Mouse (Mus musculus) embryonic facial prominence, embryonic 11.5 days (tissue): ENCODE measurements around the gene Thada. TPM values are rescaled to one million over a fixed set of nuclear protein-coding genes. Genes with fewer than 3 reads are reported as not detected.
A peak's percentile ranks its signal among the peaks of the same experiment; 100 is the strongest.

ENCODE experiments used
- ATAC-seq: fragments of 200-750 bp; cut with Nextera tagmentation; replicated peaks from 2 replicates; pipeline ENCODE4 v1.8.0; 2017; ENCODE audit warnings: low read depth; ENCODE audit not compliant: insufficient number of reproducible peaks, low FRiP score, low TSS enrichment
- DNase-seq: peaks from one replicate; pipeline ENCODE4 v3.0.0-alpha.2; 2015; ENCODE audit warnings: low spot score
- H3K27ac ChIP-seq: fragments of 300-500 bp; sonication (generic); replicated peaks from 2 replicates; pipeline ENCODE4 v1.5.1; 2014; ENCODE audit warnings: mild to moderate bottlenecking, low read depth, low read length, control low read depth
- H3K27me3 ChIP-seq: fragments of 300-500 bp; sonication (generic); 2 replicates; pipeline ENCODE4 v1.6.1; 2014; ENCODE audit warnings: mild to moderate bottlenecking, low read length, moderate library complexity, mixed read lengths; ENCODE audit not compliant: control insufficient read depth, insufficient read depth
- H3K36me3 ChIP-seq: fragments of 300-500 bp; sonication (generic); replicated peaks from 2 replicates; pipeline ENCODE4 v1.6.1; 2014; ENCODE audit warnings: low read depth, mild to moderate bottlenecking, low read length, moderate library complexity, mixed read lengths; ENCODE audit not compliant: control insufficient read depth, insufficient read depth
- H3K4me1 ChIP-seq: fragments of 300-500 bp; sonication (generic); 2 replicates; pipeline ENCODE4 v1.6.1; 2014; ENCODE audit warnings: low read length, mixed read lengths; ENCODE audit not compliant: control insufficient read depth, insufficient read depth
- H3K4me2 ChIP-seq: fragments of 300-500 bp; sonication (generic); 2 replicates; pipeline ENCODE4 v1.6.1; 2014; ENCODE audit warnings: low read depth, mild to moderate bottlenecking, control low read depth, low read length, moderate library complexity
- H3K4me3 ChIP-seq: fragments of 300-500 bp; sonication (generic); 2 replicates; pipeline ENCODE4 v1.5.1; 2014; ENCODE audit warnings: low read depth, low read length, control low read depth
- H3K9ac ChIP-seq: fragments of 300-500 bp; sonication (generic); replicated peaks from 2 replicates; pipeline ENCODE4 v1.6.1; 2014; ENCODE audit warnings: mild to moderate bottlenecking, control low read depth, low read length
- H3K9me3 ChIP-seq: fragments of 300-500 bp; sonication (generic); replicated peaks from 2 replicates; pipeline ENCODE4 v1.6.1; 2016; ENCODE audit warnings: mild to moderate bottlenecking, low read length, inconsistent platforms, mixed read lengths; ENCODE audit not compliant: control insufficient read depth
- WGBS: fragments of 180-500 bp; shearing (Covaris S2); extraction: QIAGEN DNeasy Blood & Tissue Kit; methylation state at CpG from one replicate; pipeline ENCODE4 v1.1.7; 2014; 5-methylcytosine and 5-hydroxymethylcytosine counted together
- polyA plus RNA-seq: library from polyadenylated mRNA; unstranded; fragments of >200 nt; fragmentation: Nextera tagmentation; extraction: Ambion mirVana; gene quantifications from 2 replicates; pipeline ENCODE4 v1.2.1, GENCODE M21; 2014

Gene Thada
- polyA plus RNA-seq, 1 experiment from 2014 or later: 8.2 TPM

GRCm38 (mm10) chr17:84181502-84182310 lies 284.3 kb downstream of the Thada start:
- H3K4me2 ChIP-seq: peak overlapping the region; percentile 8; the same call in 1 of the 2 replicates
- H3K4me3 ChIP-seq: no peak overlapping the region
- H3K9ac ChIP-seq: no peak overlapping the region; the same call in none of the 2 replicates
- peak overlapping the region; percentile 83 for H3K27ac ChIP-seq
- no peak for ATAC-seq
- H3K4me1 ChIP-seq: peaks cover 14% of the 10 kb centered on the region
- DNase-seq: no peak
- no peaks in the 10 kb centered on the region for H3K9me3 ChIP-seq
- no peaks in the 10 kb centered on the region for H3K27me3 ChIP-seq
- 65% methylated on average over 18 of the region's 18 CpGs for WGBS
- H3K36me3 ChIP-seq: peaks cover 4% of the 10 kb centered on the region

GRCm38 (mm10) chr17:84180715-84181501 lies 285.1 kb downstream of the Thada start:
- H3K9ac ChIP-seq: no peak overlapping the region
- peaks cover 14% of the 10 kb centered on the region for H3K4me1 ChIP-seq
- ATAC-seq (0 out of 2 replicates have a peak, but pooled peaks have one; percentile 7), DNase-seq (peak; percentile 58)
- peaks cover 4% of the 10 kb centered on the region for H3K36me3 ChIP-seq
- WGBS: 40% methylated on average over 11 of the region's 11 CpGs
- no peak overlapping the region for H3K4me2 ChIP-seq
- H3K27me3 ChIP-seq: no peaks in the 10 kb centered on the region
- no peak overlapping the region for H3K4me3 ChIP-seq
- no peaks in the 10 kb centered on the region for H3K9me3 ChIP-seq
- H3K27ac ChIP-seq: 0 out of 2 replicates have a peak overlapping the region, but pooled peaks have one; percentile 48

GRCm38 (mm10) chr17:84179973-84180365 lies 286.0 kb downstream of the Thada start:
- no peaks in the 10 kb centered on the region for H3K27me3 ChIP-seq
- peaks cover 14% of the 10 kb centered on the region for H3K4me1 ChIP-seq
- no peak overlapping the region for H3K9ac ChIP-seq
- WGBS: 86% methylated on average over 4 of the region's 4 CpGs
- H3K4me3 ChIP-seq: no peak overlapping the region
- DNase-seq (no peak), ATAC-seq (no peak)
- H3K27ac ChIP-seq: no peak overlapping the region
- H3K9me3 ChIP-seq: no peaks in the 10 kb centered on the region
- H3K4me2 ChIP-seq: no peak overlapping the region
- no peaks in the 10 kb centered on the region; the same call in 1 of the 2 replicates for H3K36me3 ChIP-seq

- Histone ChIP-seq H3K9me3 (no peaks in the 10 kb centered on the region), H3K4me2 (no peak overlapping the region), H3K27me3 (no peaks in the 10 kb centered on the region), H3K4me1 (peaks cover 14% of the 10 kb centered on the region), H3K27ac (no peak overlapping the region), H3K9ac (no peak overlapping the region), H3K4me3 (no peak overlapping the region), H3K36me3 (no peaks in the 10 kb centered on the region)
- ATAC-seq: no peak
- WGBS: 87% methylated on average over 17 of the region's 17 CpGs
- DNase-seq: no peak
Observed at GRCm38 (mm10) chr17:84179026-84179972, 286.7 kb downstream of the Thada start.

- Histone ChIP-seq H3K27me3 (no peaks in the 10 kb centered on the region), H3K27ac (no peak overlapping the region), H3K9me3 (no peaks in the 10 kb centered on the region), H3K4me2 (no peak overlapping the region), H3K4me1 (0 out of 2 replicates have a peak, but pooled peaks cover 5% of the 10 kb centered on the region), H3K9ac (no peak overlapping the region), H3K4me3 (no peak overlapping the region), H3K36me3 (no peaks in the 10 kb centered on the region)
- ATAC-seq (no peak), DNase-seq (no peak)
- WGBS: 27% methylated on average over 8 of the region's 8 CpGs
Observed at GRCm38 (mm10) chr17:84177481-84177880, 288.5 kb downstream of the Thada start.

GRCm38 (mm10) chr17:84176446-84176845 lies 289.6 kb downstream of the Thada start:
- Histone ChIP-seq H3K4me1 (0 out of 2 replicates have a peak, but pooled peaks cover 3% of the 10 kb centered on the region), H3K36me3 (no peaks in the 10 kb centered on the region), H3K27me3 (no peaks in the 10 kb centered on the region), H3K4me3 (no peak overlapping the region), H3K27ac (no peak overlapping the region), H3K9me3 (no peaks in the 10 kb centered on the region), H3K9ac (no peak overlapping the region), H3K4me2 (no peak overlapping the region)
- no peak for DNase-seq
- no peak for ATAC-seq
- 92% methylated on average over 7 of the region's 7 CpGs for WGBS

GRCm38 (mm10) chr17:84175196-84175595 lies 290.8 kb downstream of the Thada start:
- H3K27me3 ChIP-seq: no peaks in the 10 kb centered on the region
- no peak for DNase-seq
- ATAC-seq: 0 out of 2 replicates have a peak, but pooled peaks have one; percentile 23
- H3K9me3 ChIP-seq: no peaks in the 10 kb centered on the region
- WGBS: 98% methylated on average over 17 of the region's 17 CpGs
- no peak overlapping the region for H3K4me3 ChIP-seq
- no peak overlapping the region for H3K27ac ChIP-seq
- no peak overlapping the region for H3K9ac ChIP-seq
- H3K4me1 ChIP-seq: no peaks in the 10 kb centered on the region
- no peaks in the 10 kb centered on the region for H3K36me3 ChIP-seq
- H3K4me2 ChIP-seq: no peak overlapping the region
